Mouse (Mus musculus): ENCODE results near the gene Gm20521.

- TF ChIP-seq POLR2A (IDR thresholded peaks at IDR 0.05; ENCODE audit: control insufficient read depth, low read depth, low read length): no peak
- no peak for TF ChIP-seq CTCF (IDR thresholded peaks at IDR 0.05; ENCODE audit: control insufficient read depth, insufficient read depth, insufficient replicate concordance, low read depth, low read length)
These were observed 46.6 kb downstream of the Gm20521 start for GRCm38 (mm10) chr14:54929801-54930200.

Data from testis, adult 2 months (tissue).